In the genomic region with DNA sequence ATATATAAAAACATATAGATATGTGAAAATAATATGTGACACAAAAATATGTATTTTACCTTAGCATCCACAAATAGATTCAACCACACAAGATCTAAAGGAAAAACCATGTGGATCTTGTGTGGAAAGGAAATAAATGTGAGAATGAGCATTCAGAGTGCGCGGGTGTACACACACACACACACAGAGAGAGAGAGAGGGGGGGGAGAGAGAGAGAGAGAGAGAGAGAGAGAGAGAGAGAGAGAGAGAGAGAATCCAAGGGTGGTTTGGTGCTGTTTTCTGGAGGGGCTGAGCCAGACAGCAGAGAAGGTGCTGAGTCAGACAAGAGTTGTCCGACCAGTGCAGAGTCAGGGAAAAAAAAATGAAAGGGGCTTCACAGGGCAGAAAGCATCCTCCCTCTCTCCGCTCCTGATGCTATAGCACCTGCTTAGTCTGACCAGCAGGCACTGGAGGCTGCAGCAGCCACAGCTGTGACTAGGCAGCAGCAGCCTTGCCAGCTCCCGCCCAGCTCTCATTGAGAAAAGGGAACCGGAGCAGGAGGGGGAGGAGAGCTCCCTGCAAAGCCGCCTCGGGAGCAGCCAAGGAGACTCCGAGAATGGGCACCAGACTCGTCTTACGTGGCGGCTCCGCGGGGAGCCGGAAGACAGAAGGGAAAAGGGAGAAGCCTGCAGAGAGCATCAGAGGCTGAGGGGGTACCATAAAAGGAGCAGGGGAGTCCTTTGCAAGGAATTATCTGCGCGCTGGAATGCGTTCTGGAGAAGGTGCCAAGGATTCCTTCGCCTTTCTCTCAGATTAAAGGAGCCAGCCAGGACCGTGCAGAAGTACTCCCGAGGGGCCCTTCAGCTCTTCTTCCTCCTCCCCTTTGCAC, we compare ENCODE assay signal across 8 mouse cellular contexts.
DNase-seq lines count a peak whose midpoint lies in the region; ATAC-seq lines count a peak whose summit lies in the region.

No protein-coding gene starts in this region.

- ATAC-seq in intestine, embryonic 14.5 days (replicated peaks; ENCODE audit: low FRiP score, low TSS enrichment, low read depth) = peak; percentile 82

- H3K4me2 ChIP-seq in intestine, embryonic 14.5 days (ENCODE audit: low read length) = peak overlapping the region; percentile 61

- no peaks in the 10 kb centered on the region for H3K9me3 ChIP-seq in intestine, embryonic 14.5 days (ENCODE audit: control insufficient read depth, low read length)

- DNase-seq in adrenal gland, adult 8-10 months = peak; percentile 63
- DNase-seq in embryo, embryonic 10.5 days (ENCODE audit: low spot score) = peak; percentile 81
- DNase-seq in gastrocnemius, postnatal 25 days = peak; percentile 90
- peak; percentile 84 for DNase-seq in intestine, embryonic 14.5 days (ENCODE audit: low spot score)
- DNase-seq in left cerebral cortex, adult 8-10 months (ENCODE audit: low spot score in 2 of 2) = peak; percentile 53 to 81
- DNase-seq in lung, postnatal 4 days = peak; percentile 74 to 85
- DNase-seq in right cerebral cortex, postnatal 10 days (ENCODE audit: low spot score in 2 of 2) = peak; percentile 90 to 91
- DNase-seq in B cell, adult 2 months = no peak

- H3K9ac ChIP-seq in intestine, embryonic 14.5 days (ENCODE audit: low read length) = peak overlapping the region; percentile 31; the same call in 1 of the 2 replicates

- no peaks in the 10 kb centered on the region for H3K27me3 ChIP-seq in intestine, embryonic 14.5 days (replicated peaks; ENCODE audit: control insufficient read depth, insufficient read depth, low read length)

- H3K4me1 ChIP-seq in intestine, embryonic 14.5 days (replicated peaks; ENCODE audit: control insufficient read depth, insufficient read depth, low read length) = peaks cover 3% of the 10 kb centered on the region; the same call in 1 of the 2 replicates

- peak overlapping the region; percentile 32 for H3K4me3 ChIP-seq in intestine, embryonic 14.5 days (ENCODE audit: low read depth, low read length)

- under 1% methylated on average over 21 of the region's 21 CpGs for WGBS in intestine, embryonic 14.5 days

- H3K36me3 ChIP-seq in intestine, embryonic 14.5 days (ENCODE audit: control insufficient read depth, insufficient read depth, low read length) = no peaks in the 10 kb centered on the region

- H3K27ac ChIP-seq in intestine, embryonic 14.5 days (ENCODE audit: low read depth) = peak overlapping the region; percentile 78

Comparison
In these comparisons a context has a peak if more than half of its experiments do, and no peak if none do; other contexts are left out.
1. DNase-seq: peak in adrenal gland, adult 8-10 months (single experiment), embryo, embryonic 10.5 days (single experiment), gastrocnemius, postnatal 25 days (single experiment), intestine, embryonic 14.5 days (single experiment), left cerebral cortex, adult 8-10 months (2 of 2), lung, postnatal 4 days (2 of 2) and right cerebral cortex, postnatal 10 days (2 of 2); none in B cell, adult 2 months (0 of 2).